Mouse (Mus musculus) forebrain, embryonic 14.5 days (tissue): Measurements from ENCODE around the gene Ptges2. TPM values are rescaled to one million over a fixed set of nuclear protein-coding genes. Genes with fewer than 3 reads are reported as not detected.

Source experiments
- ATAC-seq: fragments of 200-750 bp; cut with Nextera tagmentation; 2 replicates; pipeline ENCODE4 v1.8.0; 2017; ENCODE audit warnings: mild to moderate bottlenecking, moderate library complexity
- DNase-seq: peaks from one replicate; pipeline ENCODE4 v3.0.0-alpha.2; 2015; ENCODE audit warnings: low spot score
- H3K27ac ChIP-seq: fragments of 300-500 bp; sonication (generic); 2 replicates; pipeline ENCODE4 v1.5.1; 2014; ENCODE audit warnings: low read depth, mild to moderate bottlenecking, control low read depth, low read length, moderate library complexity
- H3K27me3 ChIP-seq: fragments of 300-500 bp; sonication (generic); replicated peaks from 2 replicates; pipeline ENCODE4 v1.6.1; 2014; ENCODE audit warnings: low read length, control low read depth, mixed read lengths; ENCODE audit not compliant: control insufficient read depth, insufficient read depth
- H3K36me3 ChIP-seq: fragments of 300-500 bp; sonication (generic); 2 replicates; pipeline ENCODE4 v1.6.1; 2014; ENCODE audit warnings: low read length, control low read depth; ENCODE audit not compliant: control insufficient read depth, insufficient read depth
- H3K4me1 ChIP-seq: fragments of 300-500 bp; sonication (generic); 2 replicates; pipeline ENCODE4 v1.6.1; 2014; ENCODE audit warnings: antibody characterized with exemption, low read length, control low read depth; ENCODE audit not compliant: control insufficient read depth, insufficient read depth
- H3K4me2 ChIP-seq: fragments of 300-500 bp; sonication (generic); 2 replicates; pipeline ENCODE4 v1.6.1; 2014; ENCODE audit warnings: mild to moderate bottlenecking, control low read depth, low read length
- H3K4me3 ChIP-seq: fragments of 300-500 bp; sonication (generic); 2 replicates; pipeline ENCODE4 v1.5.1; 2014; ENCODE audit warnings: low read depth, low read length, control low read depth
- H3K9ac ChIP-seq: fragments of 300-500 bp; sonication (generic); 2 replicates; pipeline ENCODE4 v1.6.1; 2014; ENCODE audit warnings: mild to moderate bottlenecking, low read length, control low read depth, moderate library complexity
- H3K9me3 ChIP-seq: fragments of 300-500 bp; sonication (generic); replicated peaks from 2 replicates; pipeline ENCODE4 v1.6.1; 2016; ENCODE audit warnings: low read length, control low read depth, mixed read lengths; ENCODE audit not compliant: control insufficient read depth
- WGBS: fragments of 180-500 bp; shearing (Covaris S2); extraction: QIAGEN DNeasy Blood & Tissue Kit; methylation state at CpG from one replicate; pipeline ENCODE4 v1.1.7; 2014; 5-methylcytosine and 5-hydroxymethylcytosine counted together
- polyA plus RNA-seq: library from polyadenylated mRNA; unstranded; fragments of >200 nt; fragmentation: Nextera tagmentation; extraction: Ambion mirVana; gene quantifications from 2 replicates; pipeline ENCODE4 v1.2.1, GENCODE M21; 2014

Ptges2 gene
- polyA plus RNA-seq, 1 experiment from 2014 or later, result 42.2 TPM

- Histone ChIP-seq H3K4me3 (peak overlapping the region; percentile 80), H3K4me1 (peaks cover 11% of the 10 kb centered on the region), H3K36me3 (peaks cover 20% of the 10 kb centered on the region), H3K27ac (peak overlapping the region; percentile 75), H3K9ac (peak overlapping the region; percentile 87), H3K4me2 (peak overlapping the region; percentile 83), H3K27me3 (peaks cover 9% of the 10 kb centered on the region), H3K9me3 (no peaks in the 10 kb centered on the region)
- WGBS, result 12% methylated on average over 19 of the region's 19 CpGs
- ATAC-seq (peak; percentile 24; the same call in 1 of the 2 replicates), DNase-seq (no peak)
These were observed 32.2 kb upstream of the Ptges2 start for GRCm38 (mm10) chr2:32363376-32364106.

GRCm38 (mm10) chr2:32364121-32364520 lies 31.6 kb upstream of the Ptges2 start:
- Histone ChIP-seq H3K36me3 (peaks cover 25% of the 10 kb centered on the region), H3K9ac (peak overlapping the region; percentile 87; the same call in 1 of the 2 replicates), H3K4me3 (peak overlapping the region; percentile 80; the same call in 1 of the 2 replicates), H3K27me3 (peaks cover 9% of the 10 kb centered on the region), H3K9me3 (no peaks in the 10 kb centered on the region), H3K4me1 (peaks cover 11% of the 10 kb centered on the region), H3K4me2 (peak overlapping the region; percentile 83), H3K27ac (no peak overlapping the region)
- no peak for ATAC-seq
- DNase-seq, result no peak
- WGBS, result 84% methylated on average over 8 of the region's 8 CpGs

GRCm38 (mm10) chr2:32367315-32367714 lies 28.4 kb upstream of the Ptges2 start:
- Histone ChIP-seq H3K9me3 (no peaks in the 10 kb centered on the region), H3K9ac (no peak overlapping the region), H3K4me3 (no peak overlapping the region), H3K4me1 (peaks cover 5% of the 10 kb centered on the region), H3K4me2 (no peak overlapping the region), H3K27ac (no peak overlapping the region), H3K27me3 (no peaks in the 10 kb centered on the region), H3K36me3 (peaks cover 57% of the 10 kb centered on the region)
- DNase-seq, result no peak
- no peak for ATAC-seq
- WGBS, result 95% methylated on average over 5 of the region's 5 CpGs

- Histone ChIP-seq H3K4me3 (no peak overlapping the region), H3K4me1 (no peaks in the 10 kb centered on the region), H3K9ac (no peak overlapping the region), H3K27me3 (no peaks in the 10 kb centered on the region), H3K27ac (no peak overlapping the region), H3K36me3 (peaks cover 94% of the 10 kb centered on the region), H3K9me3 (no peaks in the 10 kb centered on the region), H3K4me2 (no peak overlapping the region)
- DNase-seq (no peak), ATAC-seq (no peak)
- 91% methylated on average over 10 of the region's 10 CpGs for WGBS
These were observed 21.5 kb upstream of the Ptges2 start for GRCm38 (mm10) chr2:32374191-32374590.

- Histone ChIP-seq H3K36me3 (peaks cover 91% of the 10 kb centered on the region), H3K4me3 (no peak overlapping the region), H3K27ac (no peak overlapping the region), H3K27me3 (no peaks in the 10 kb centered on the region), H3K4me1 (no peaks in the 10 kb centered on the region), H3K4me2 (no peak overlapping the region), H3K9ac (no peak overlapping the region), H3K9me3 (no peaks in the 10 kb centered on the region)
- no peak for DNase-seq
- no peak for ATAC-seq
- 89% methylated on average over 13 of the region's 13 CpGs for WGBS
These were observed 20.3 kb upstream of the Ptges2 start for GRCm38 (mm10) chr2:32375317-32375940.

- DNase-seq (no peak), ATAC-seq (no peak)
- no peak overlapping the region for H3K27ac ChIP-seq
- no peaks in the 10 kb centered on the region for H3K9me3 ChIP-seq
- no peak overlapping the region for H3K9ac ChIP-seq
- H3K4me1 ChIP-seq, result peaks cover 6% of the 10 kb centered on the region
- 92% methylated on average over 10 of the region's 10 CpGs for WGBS
- no peaks in the 10 kb centered on the region for H3K27me3 ChIP-seq
- no peak overlapping the region for H3K4me3 ChIP-seq
- H3K4me2 ChIP-seq, result no peak overlapping the region
- peaks cover 75% of the 10 kb centered on the region for H3K36me3 ChIP-seq
These were observed 18.7 kb upstream of the Ptges2 start for GRCm38 (mm10) chr2:32376963-32377362.

GRCm38 (mm10) chr2:32380001-32380500 lies 15.6 kb upstream of the Ptges2 start:
- no peaks in the 10 kb centered on the region for H3K27me3 ChIP-seq
- ATAC-seq, result no peak
- H3K36me3 ChIP-seq, result peaks cover 51% of the 10 kb centered on the region
- no peak overlapping the region for H3K4me2 ChIP-seq
- no peak overlapping the region for H3K27ac ChIP-seq
- WGBS, result 90% methylated on average over 7 of the region's 7 CpGs
- no peak for DNase-seq
- H3K4me3 ChIP-seq, result no peak overlapping the region
- H3K4me1 ChIP-seq, result peaks cover 6% of the 10 kb centered on the region
- H3K9ac ChIP-seq, result no peak overlapping the region
- H3K9me3 ChIP-seq, result no peaks in the 10 kb centered on the region

GRCm38 (mm10) chr2:32381141-32381774 lies 14.4 kb upstream of the Ptges2 start:
- peaks cover 6% of the 10 kb centered on the region for H3K4me1 ChIP-seq
- H3K27ac ChIP-seq, result no peak overlapping the region
- peak; percentile 57; the same call in 1 of the 2 replicates for ATAC-seq
- H3K4me3 ChIP-seq, result peak overlapping the region; percentile 60
- DNase-seq, result peak; percentile 49
- WGBS, result under 1% methylated on average over 27 of the region's 27 CpGs
- H3K4me2 ChIP-seq, result peak overlapping the region; percentile 94
- H3K9me3 ChIP-seq, result no peaks in the 10 kb centered on the region
- peaks cover 39% of the 10 kb centered on the region for H3K36me3 ChIP-seq
- peak overlapping the region; percentile 73 for H3K9ac ChIP-seq
- no peaks in the 10 kb centered on the region for H3K27me3 ChIP-seq
